Mouse (Mus musculus) liver, embryonic 14.5 days (tissue): ENCODE data around the gene Rab21. TPM values are rescaled to one million over a fixed set of nuclear protein-coding genes. Genes with fewer than 3 reads are reported as not detected.
A peak's percentile ranks its signal among the peaks of the same experiment; 100 is the strongest.

Source experiments
- ATAC-seq: fragments of 200-750 bp; cut with Nextera tagmentation; 2 replicates; pipeline ENCODE4 v1.8.0; 2017; ENCODE audit warnings: moderate number of reproducible peaks, mild to moderate bottlenecking, moderate library complexity; ENCODE audit not compliant: insufficient read depth
- DNase-seq, 3 experiments: peaks; one replicate each; pipeline ENCODE4 v3.0.0-alpha.2; 2012 to 2013; ENCODE audit warnings: low read depth in 3 of 3, low spot score in 3 of 3
- H3K27ac ChIP-seq: fragments of 300-500 bp; sonication (generic); 2 replicates; pipeline ENCODE4 v1.5.1; 2014; ENCODE audit warnings: moderate library complexity, mild to moderate bottlenecking, control low read depth, inconsistent platforms
- H3K27me3 ChIP-seq: fragments of 300-500 bp; sonication (generic); 2 replicates; pipeline ENCODE4 v1.6.1; 2014; ENCODE audit warnings: mild to moderate bottlenecking, low read length, moderate library complexity; ENCODE audit not compliant: control insufficient read depth, insufficient read depth
- H3K36me3 ChIP-seq: fragments of 300-500 bp; sonication (generic); replicated peaks from 2 replicates; pipeline ENCODE4 v1.6.1; 2014; ENCODE audit warnings: low read depth; ENCODE audit not compliant: control insufficient read depth, insufficient read depth
- H3K4me1 ChIP-seq, 2 experiments: fragments of 200-500 bp in 1 of 2; fragments of 300-500 bp in 1 of 2; sonication (generic) in 1 of 2; replicated peaks; 2 replicates each; pipeline ENCODE4 v1.6.1; 2012 to 2014; ENCODE audit warnings: antibody characterized with exemption in 1 of 2, inconsistent platforms in 1 of 2, low read length in 1 of 2; ENCODE audit not compliant: control insufficient read depth in 2 of 2, insufficient read depth in 2 of 2
- H3K4me2 ChIP-seq: fragments of 300-500 bp; sonication (generic); 2 replicates; pipeline ENCODE4 v1.6.1; 2014; ENCODE audit warnings: low read depth, mild to moderate bottlenecking, control low read depth, moderate library complexity
- H3K4me3 ChIP-seq, 2 experiments: fragments of 200-500 bp in 1 of 2; fragments of 300-500 bp in 1 of 2; sonication (generic) in 1 of 2; 2 replicates each; pipeline ENCODE4 v1.5.1; 2012 to 2014; ENCODE audit warnings: low read depth in 2 of 2, low read length in 2 of 2, mild to moderate bottlenecking in 2 of 2, control low read depth in 1 of 2, inconsistent platforms in 1 of 2, moderate library complexity in 1 of 2; ENCODE audit not compliant: insufficient read depth in 1 of 2
- H3K9ac ChIP-seq: fragments of 300-500 bp; sonication (generic); replicated peaks from 2 replicates; pipeline ENCODE4 v1.6.1; 2014; ENCODE audit warnings: mild to moderate bottlenecking, control low read depth, moderate library complexity
- H3K9me3 ChIP-seq: fragments of 300-500 bp; sonication (generic); 2 replicates; pipeline ENCODE4 v1.6.1; 2016; ENCODE audit warnings: low read length, mixed read lengths; ENCODE audit not compliant: control insufficient read depth
- CTCF ChIP-seq: IDR thresholded peaks from 2 replicates; pipeline ENCODE4 v1.5.1; 2016; ENCODE audit warnings: antibody characterized with exemption, low read depth, control low read depth
- EP300 ChIP-seq: IDR thresholded peaks from 2 replicates; pipeline ENCODE4 v1.6.1; 2016; ENCODE audit warnings: antibody characterized with exemption, low read depth
- WGBS: fragments of 180-500 bp; shearing (Covaris S2); extraction: QIAGEN DNeasy Blood & Tissue Kit; methylation state at CpG from one replicate; pipeline ENCODE4 v1.1.7; 2014; ENCODE audit not compliant: insufficient replicate concordance; 5-methylcytosine and 5-hydroxymethylcytosine counted together
- polyA plus RNA-seq, 2 experiments: library from polyadenylated mRNA; depleted of rRNA in 1 of 2; stranded (reverse) in 1 of 2; unstranded in 1 of 2; fragments of >200 nt; fragmentation: Nextera tagmentation in 1 of 2; extraction: Ambion mirVana in 1 of 2; gene quantifications; 2 replicates each; pipeline versions ENCODE4 v1.2.1 to v1.2.3; 2012 to 2014

Rab21 gene
- polyA plus RNA-seq, 2 experiments, result 2.9 to 6.7 TPM

DNA sequence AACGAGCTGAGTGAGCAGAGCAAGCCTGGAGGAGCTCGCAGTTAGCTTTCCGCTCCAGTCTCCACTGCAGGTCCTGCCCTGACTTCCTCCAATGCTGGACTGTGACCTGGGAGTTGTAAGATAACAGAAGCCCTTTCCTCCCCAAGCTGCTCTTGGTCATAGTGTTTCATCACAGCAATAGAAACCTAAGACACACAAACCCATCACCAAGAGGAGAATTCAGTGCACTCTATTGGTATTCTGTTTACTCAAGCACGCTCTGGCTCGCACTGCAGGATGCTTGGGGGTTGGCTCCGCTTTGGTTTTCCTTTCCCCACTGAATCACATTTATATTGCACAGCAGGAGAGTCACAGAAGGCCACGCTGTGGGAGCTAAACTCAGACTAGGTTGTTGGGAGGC is 67.4 kb downstream of the Rab21 start:
- peak overlapping the region; percentile 41; the same call in 1 of the 2 replicates for H3K9ac ChIP-seq
- 0 out of 4 replicates have a peak overlapping the region, but pooled peaks of 1 of the 2 experiments have one; percentile 2 for H3K4me3 ChIP-seq

GRCm38 (mm10) chr10:115245488-115245887 is 69.9 kb downstream of the Rab21 start:
- 70% methylated on average over 2 of the region's 2 CpGs for WGBS
- no peak overlapping the region for H3K9ac ChIP-seq
- H3K27ac ChIP-seq, result no peak overlapping the region
- no peaks in the 10 kb centered on the region for H3K9me3 ChIP-seq
- ATAC-seq (no peak), DNase-seq (no peak)
- H3K4me3 ChIP-seq, result no peak overlapping the region
- H3K36me3 ChIP-seq, result no peaks in the 10 kb centered on the region
- no peak overlapping the region for H3K4me2 ChIP-seq
- H3K4me1 ChIP-seq, result peaks cover 23 to 45% of the 10 kb centered on the region in 2 experiments
- no peak for TF ChIP-seq CTCF
- H3K27me3 ChIP-seq, result no peaks in the 10 kb centered on the region

More for the DNA sequence above, 67.4 kb downstream of the Rab21 start:
- Histone ChIP-seq H3K9me3 (no peaks in the 10 kb centered on the region), H3K36me3 (no peaks in the 10 kb centered on the region), H3K4me1 (peaks cover 23 to 47% of the 10 kb centered on the region in 2 experiments), H3K27me3 (no peaks in the 10 kb centered on the region), H3K4me2 (peak overlapping the region; percentile 46), H3K27ac (no peak overlapping the region)
- 5% methylated on average over 7 of the region's 7 CpGs for WGBS
- no peak for DNase-seq
- ATAC-seq, result no peak
- TF ChIP-seq CTCF, result no peak

GRCm38 (mm10) chr10:115241082-115241595 is 74.3 kb downstream of the Rab21 start:
- TF ChIP-seq EP300 (no peak), CTCF (peak; percentile 37)
- ATAC-seq (no peak), DNase-seq (no peak)
- Histone ChIP-seq H3K4me3 (no peak overlapping the region), H3K27me3 (no peaks in the 10 kb centered on the region), H3K4me1 (peaks cover 10 to 24% of the 10 kb centered on the region in 2 experiments), H3K9ac (no peak overlapping the region), H3K36me3 (no peaks in the 10 kb centered on the region; the same call in 1 of the 2 replicates), H3K4me2 (no peak overlapping the region), H3K9me3 (no peaks in the 10 kb centered on the region), H3K27ac (no peak overlapping the region)
- 64% methylated on average over 8 of the region's 8 CpGs for WGBS

DNA sequence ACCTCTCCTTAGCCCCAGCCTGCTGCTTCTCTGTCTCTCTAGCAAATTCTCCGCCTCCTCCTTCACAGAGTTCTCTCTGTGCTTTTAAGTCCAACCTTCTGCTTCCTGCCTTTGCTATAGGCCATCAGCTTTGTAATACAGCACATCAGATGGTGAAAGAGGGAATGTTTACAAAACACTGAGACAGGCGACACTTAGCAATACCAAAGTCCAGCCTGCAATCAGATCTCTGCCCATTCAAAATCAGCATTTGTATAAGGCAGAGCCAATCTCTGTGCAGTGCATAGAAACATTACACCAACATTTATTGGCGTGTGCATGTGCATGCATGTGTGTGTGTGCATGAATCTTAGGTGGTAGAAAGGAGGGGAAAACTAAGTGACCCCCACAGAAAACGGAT is 77.5 kb downstream of the Rab21 start:
- Histone ChIP-seq H3K4me2 (no peak overlapping the region), H3K4me3 (no peak overlapping the region), H3K36me3 (no peaks in the 10 kb centered on the region; the same call in 1 of the 2 replicates), H3K9me3 (no peaks in the 10 kb centered on the region), H3K9ac (no peak overlapping the region), H3K4me1 (peaks cover 4 to 13% of the 10 kb centered on the region in 2 experiments; a peak in 3 of 4 replicates), H3K27ac (no peak overlapping the region), H3K27me3 (no peaks in the 10 kb centered on the region)
- DNase-seq (no peak), ATAC-seq (0 out of 2 replicates have a peak, but pooled peaks have one; percentile 27)
- no peak for TF ChIP-seq EP300
- no peak for TF ChIP-seq CTCF
- 69% methylated on average over 4 of the region's 4 CpGs for WGBS

Other genes starting within 250 kb of the Rab21 start
- not detected in 2 replicates for gene Tph2, start 130.6 kb downstream of the Rab21 start, polyA plus RNA-seq (2012; rRNA removed)
- not detected in 2 replicates for gene Tph2, start 130.6 kb downstream of the Rab21 start, polyA plus RNA-seq (2014; fragmentation: Nextera tagmentation; extraction: Ambion mirVana)
- 7.8 and 12.2 TPM in 2 replicates for gene Tbc1d15, start 64.1 kb downstream of the Rab21 start, polyA plus RNA-seq (2012; rRNA removed)
- gene Tbc1d15, start 64.1 kb downstream of the Rab21 start, polyA plus RNA-seq (2014; fragmentation: Nextera tagmentation; extraction: Ambion mirVana), result 45.5 and 47.5 TPM in 2 replicates
- gene Tmem19, start 46.9 kb upstream of the Rab21 start, polyA plus RNA-seq (2012; rRNA removed), result 3.6 and 5.5 TPM in 2 replicates
- 11.3 and 11.7 TPM in 2 replicates for gene Tmem19, start 46.9 kb upstream of the Rab21 start, polyA plus RNA-seq (2014; fragmentation: Nextera tagmentation; extraction: Ambion mirVana)
- gene Thap2, start 68.8 kb upstream of the Rab21 start, polyA plus RNA-seq (2012; rRNA removed), result 2.3 and 3.6 TPM in 2 replicates
- gene Thap2, start 68.8 kb upstream of the Rab21 start, polyA plus RNA-seq (2014; fragmentation: Nextera tagmentation; extraction: Ambion mirVana), result 3.3 and 4.1 TPM in 2 replicates
- 34.5 and 36.5 TPM in 2 replicates for gene Zfc3h1, start 69.4 kb upstream of the Rab21 start, polyA plus RNA-seq (2012; rRNA removed)
- 7.6 and 9.7 TPM in 2 replicates for gene Zfc3h1, start 69.4 kb upstream of the Rab21 start, polyA plus RNA-seq (2014; fragmentation: Nextera tagmentation; extraction: Ambion mirVana)